Mouse (Mus musculus) spleen, postnatal 10 days (tissue): ENCODE measurements at regions not wholly inside any gene's neighbourhood (a gene's known extent, or its start where the extent isn't known, plus 50 kb on each side); places are given as distances from the start of the nearest gene placed in this dataset.
A peak's percentile ranks its signal among the peaks of the same experiment; 100 is the strongest.

Experiments
- DNase-seq, 2 experiments: peaks; one replicate each; pipeline ENCODE4 v3.0.0; 2021 to 2022; ENCODE audit warnings: low spot score in 2 of 2

GRCm38 (mm10) chr2:160583506-160583905 is 62.2 kb upstream of the Top1 start:
- no peak for DNase-seq

GRCm38 (mm10) chr2:160584568-160584967 is 61.1 kb upstream of the Top1 start:
- no peak for DNase-seq

GRCm38 (mm10) chr2:160587015-160587835 is 58.5 kb upstream of the Top1 start:
- no peak for DNase-seq

- DNase-seq, result no peak
These were observed 57.3 kb upstream of the Top1 start for GRCm38 (mm10) chr2:160588401-160588800.

- no peak for DNase-seq
These were observed 55.3 kb upstream of the Top1 start for GRCm38 (mm10) chr2:160590209-160590910.

GRCm38 (mm10) chr2:160591446-160592180 is 54.1 kb upstream of the Top1 start:
- DNase-seq, result no peak

GRCm38 (mm10) chr2:160593035-160593434 is 52.7 kb upstream of the Top1 start:
- DNase-seq, result peak; percentile 70 to 83
